Mouse (Mus musculus) embryonic stem cell, embryonic (primary cell): ENCODE data around the gene Hmcn1.

Experiments used
- CTCF ChIA-PET, 4 experiments: fragments of 300-600 bp in 2 of 4; fragments of 350-600 bp in 2 of 4; sonication (Branson Sonifier 250); formaldehyde crosslinking; loops; one replicate each; lab custom pipeline; 2022; ENCODE audit warnings: inconsistent platforms in 2 of 4; lab: Charles Lee
- POLR2A ChIA-PET, 4 experiments: fragments of 300-600 bp in 2 of 4; fragments of 350-600 bp in 2 of 4; sonication (Branson Sonifier 250); formaldehyde crosslinking; loops; one replicate each; lab custom pipeline; 2022; ENCODE audit warnings: antibody characterized with exemption in 4 of 4, inconsistent platforms in 1 of 4; lab: Charles Lee

Hmcn1 gene

GRCm38 (mm10) chr1:150623226-150623625 lies 370.0 kb downstream of the Hmcn1 start:
- CTCF ChIA-PET, result interaction anchor here in 1 of 4 experiments (0.6 kb wide), 1 partner anchor 261 kb away, joined by 3 read pairs; no protein-coding TSS in a partner anchor

GRCm38 (mm10) chr1:150610539-150610938 lies 382.7 kb downstream of the Hmcn1 start:
- CTCF ChIA-PET, result no interaction called here

More at GRCm38 (mm10) chr1:150623226-150623625, 370.0 kb downstream of the Hmcn1 start:
- POLR2A ChIA-PET, result no interaction called here

GRCm38 (mm10) chr1:150606173-150606572 lies 387.1 kb downstream of the Hmcn1 start:
- ChIA-PET POLR2A (no interaction called here), CTCF (interaction anchor here in 1 of 4 experiments (0.6 kb wide), 1 partner anchor 29 kb away, joined by 3 read pairs; no protein-coding TSS in a partner anchor)

More at GRCm38 (mm10) chr1:150610539-150610938, 382.7 kb downstream of the Hmcn1 start:
- POLR2A ChIA-PET, result no interaction called here

- ChIA-PET CTCF (interaction anchor here in 1 of 4 experiments (0.7 kb wide), 2 partner anchors 128 to 161 kb away, joined by 3 to 13 read pairs; partner anchors contain the start of gene Prg4), POLR2A (no interaction called here)
These were observed 399.6 kb downstream of the Hmcn1 start for GRCm38 (mm10) chr1:150593614-150594013.

- ChIA-PET POLR2A (no interaction called here), CTCF (no interaction called here)
These were observed 402.0 kb downstream of the Hmcn1 start for GRCm38 (mm10) chr1:150591253-150591652.

GRCm38 (mm10) chr1:150587410-150587809 lies 405.8 kb downstream of the Hmcn1 start:
- POLR2A ChIA-PET, result interaction anchor here in 1 of 4 experiments (0.5 kb wide), 1 partner anchor 193 kb away, joined by 4 read pairs; no protein-coding TSS in a partner anchor
- CTCF ChIA-PET, result no interaction called here

- ChIA-PET CTCF (interaction anchor here in 1 of 4 experiments (0.7 kb wide), 1 partner anchor 33 kb away, joined by 3 read pairs; no protein-coding TSS in a partner anchor), POLR2A (no interaction called here)
These were observed 408.8 kb downstream of the Hmcn1 start for GRCm38 (mm10) chr1:150584477-150584876.

GRCm38 (mm10) chr1:150583734-150584133 lies 409.5 kb downstream of the Hmcn1 start:
- ChIA-PET CTCF (no interaction called here), POLR2A (interaction anchor here in 1 of 4 experiments (0.7 kb wide), 1 partner anchor 151 kb away, joined by 3 read pairs; no protein-coding TSS in a partner anchor)

GRCm38 (mm10) chr1:150580561-150580960 lies 412.7 kb downstream of the Hmcn1 start:
- CTCF ChIA-PET, result no interaction called here
- POLR2A ChIA-PET, result no interaction called here

GRCm38 (mm10) chr1:150573407-150573806 lies 419.8 kb downstream of the Hmcn1 start:
- ChIA-PET CTCF (no interaction called here), POLR2A (no interaction called here)

- POLR2A ChIA-PET, result no interaction called here
These were observed 422.6 kb downstream of the Hmcn1 start for GRCm38 (mm10) chr1:150570562-150571156.

GRCm38 (mm10) chr1:150569820-150570543 lies 423.3 kb downstream of the Hmcn1 start:
- POLR2A ChIA-PET, result no interaction called here
- CTCF ChIA-PET, result no interaction called here

More at GRCm38 (mm10) chr1:150570562-150571156, 422.6 kb downstream of the Hmcn1 start:
- CTCF ChIA-PET, result no interaction called here

GRCm38 (mm10) chr1:150566287-150566686 lies 426.9 kb downstream of the Hmcn1 start:
- POLR2A ChIA-PET, result no interaction called here
- CTCF ChIA-PET, result interaction anchor here in 1 of 4 experiments (0.7 kb wide), 1 partner anchor 465 kb away, joined by 5 read pairs; no protein-coding TSS in a partner anchor

GRCm38 (mm10) chr1:150556621-150557020 lies 436.6 kb downstream of the Hmcn1 start:
- CTCF ChIA-PET, result no interaction called here
- POLR2A ChIA-PET, result interaction anchor here in 1 of 4 experiments (0.6 to 1.0 kb wide), 2 partner anchors 8 to 506 kb away, joined by 3 read pairs; no protein-coding TSS in a partner anchor

- ChIA-PET POLR2A (no interaction called here), CTCF (interaction anchor here in 1 of 4 experiments (0.6 kb wide), 1 partner anchor 33 kb away, joined by 3 read pairs; no protein-coding TSS in a partner anchor)
These were observed 441.8 kb downstream of the Hmcn1 start for GRCm38 (mm10) chr1:150551390-150551789.

GRCm38 (mm10) chr1:150546463-150546862 lies 446.8 kb downstream of the Hmcn1 start:
- POLR2A ChIA-PET, result no interaction called here

GRCm38 (mm10) chr1:150540267-150540666 lies 453.0 kb downstream of the Hmcn1 start:
- ChIA-PET CTCF (interaction anchor here (0.6 to 1.5 kb wide), 30 partner anchors 9 to 715 kb away, joined by 3 to 11 read pairs (median 3); no protein-coding TSS in a partner anchor), POLR2A (no interaction called here)

More at GRCm38 (mm10) chr1:150546463-150546862, 446.8 kb downstream of the Hmcn1 start:
- CTCF ChIA-PET, result no interaction called here

- CTCF ChIA-PET, result no interaction called here
- POLR2A ChIA-PET, result no interaction called here
These were observed 455.7 kb downstream of the Hmcn1 start for GRCm38 (mm10) chr1:150537410-150538128.
